Mouse (Mus musculus) adrenal gland, adult (tissue): ENCODE results near the gene Raph1.
A peak's percentile ranks its signal among the peaks of the same experiment; 100 is the strongest.

Experiments used
- DNase-seq, 2 experiments: peaks; one replicate each; pipeline ENCODE4 v3.0.0; 2022 to 2023; ENCODE audit warnings: low spot score in 1 of 2; ENCODE audit not compliant: inconsistent age in 2 of 2

Raph1 gene

GRCm38 (mm10) chr1:60565931-60566630 is 823 bp downstream of the Raph1 start:
- DNase-seq, result peak in 1 of 2 experiments; percentile 90

- peak; percentile 36 to 79 for DNase-seq
These were observed 1.5 kb downstream of the Raph1 start for GRCm38 (mm10) chr1:60565270-60565920.

- no peak for DNase-seq
These were observed 2.2 kb downstream of the Raph1 start for GRCm38 (mm10) chr1:60564691-60565090.

- no peak for DNase-seq
These were observed 3.9 kb downstream of the Raph1 start for GRCm38 (mm10) chr1:60563021-60563420.

GRCm38 (mm10) chr1:60543681-60544080 is 23.2 kb downstream of the Raph1 start:
- DNase-seq, result no peak

GRCm38 (mm10) chr1:60539272-60539671 is 27.6 kb downstream of the Raph1 start:
- DNase-seq, result no peak

GRCm38 (mm10) chr1:60534932-60535331 is 32.0 kb downstream of the Raph1 start:
- DNase-seq, result peak in 1 of 2 experiments; percentile 61

GRCm38 (mm10) chr1:60530636-60531035 is 36.3 kb downstream of the Raph1 start:
- no peak for DNase-seq

GRCm38 (mm10) chr1:60530107-60530506 is 36.8 kb downstream of the Raph1 start:
- DNase-seq, result peak in 1 of 2 experiments; percentile 64

- DNase-seq, result no peak
These were observed 56.3 kb downstream of the Raph1 start for GRCm38 (mm10) chr1:60510584-60510983.

GRCm38 (mm10) chr1:60503456-60503855 is 63.4 kb downstream of the Raph1 start:
- DNase-seq, result peak in 1 of 2 experiments; percentile 21

- DNase-seq, result no peak
These were observed 73.5 kb downstream of the Raph1 start for GRCm38 (mm10) chr1:60493421-60493820.

- DNase-seq, result no peak
These were observed 74.5 kb downstream of the Raph1 start for GRCm38 (mm10) chr1:60492404-60492803.

GRCm38 (mm10) chr1:60490510-60490909 is 76.4 kb downstream of the Raph1 start:
- DNase-seq, result no peak

- DNase-seq, result no peak
These were observed 77.2 kb downstream of the Raph1 start for GRCm38 (mm10) chr1:60489660-60490059.

- DNase-seq, result no peak
These were observed 78.3 kb downstream of the Raph1 start for GRCm38 (mm10) chr1:60488635-60489034.

- peak; percentile 65 to 73 for DNase-seq
These were observed 81.3 kb downstream of the Raph1 start for GRCm38 (mm10) chr1:60485649-60486048.

- DNase-seq, result no peak
These were observed 84.0 kb downstream of the Raph1 start for GRCm38 (mm10) chr1:60482881-60483280.

GRCm38 (mm10) chr1:60481561-60481960 is 85.3 kb downstream of the Raph1 start:
- DNase-seq, result no peak

GRCm38 (mm10) chr1:60470541-60470940 is 96.4 kb downstream of the Raph1 start:
- no peak for DNase-seq

GRCm38 (mm10) chr1:60469491-60469890 is 97.4 kb downstream of the Raph1 start:
- DNase-seq, result no peak

- DNase-seq, result no peak
These were observed 106.3 kb downstream of the Raph1 start for GRCm38 (mm10) chr1:60460623-60461022.

GRCm38 (mm10) chr1:60449896-60450295 is 117.0 kb downstream of the Raph1 start:
- no peak for DNase-seq
